Mouse (Mus musculus) myocyte (in vitro differentiated cells): ENCODE results near the gene Heatr4.
A peak's percentile ranks its signal among the peaks of the same experiment; 100 is the strongest.

Experiments used
- CEBPB ChIP-seq: IDR thresholded peaks from 2 replicates; pipeline ENCODE4 v1.6.1; 2011; ENCODE audit warnings: mild to moderate bottlenecking, moderate library complexity; ENCODE audit not compliant: poor library complexity, insufficient read depth, severe bottlenecking
- E2F4 ChIP-seq: IDR thresholded peaks from one replicate; pipeline ENCODE4 v1.6.1; 2011; ENCODE audit warnings: mild to moderate bottlenecking, control low read depth, moderate library complexity; ENCODE audit not compliant: insufficient read depth
- MAX ChIP-seq: IDR thresholded peaks from one replicate; pipeline ENCODE4 v1.6.1; 2011; ENCODE audit warnings: low read depth, mild to moderate bottlenecking, control low read depth
- MYOD1 ChIP-seq, 3 experiments: IDR thresholded peaks; one replicate each; pipeline ENCODE4 v1.6.1; 2011; ENCODE audit warnings: control low read depth in 2 of 3, low read depth in 2 of 3, mild to moderate bottlenecking in 2 of 3, moderate library complexity in 1 of 3; ENCODE audit not compliant: insufficient read length in 2 of 3, control insufficient read depth in 1 of 3
- MYOG ChIP-seq, 3 experiments: IDR thresholded peaks; one replicate each; pipeline ENCODE4 v1.6.1; 2011; ENCODE audit warnings: control low read depth in 2 of 3, low read depth in 2 of 3, mild to moderate bottlenecking in 2 of 3; ENCODE audit not compliant: insufficient read length in 2 of 3, control insufficient read depth in 1 of 3, insufficient read depth in 1 of 3
- POLR2A ChIP-seq: IDR thresholded peaks from one replicate; pipeline ENCODE4 v1.6.1; 2011; ENCODE audit warnings: low read depth, mild to moderate bottlenecking, control low read depth, moderate library complexity; ENCODE audit not compliant: insufficient read length
- POLR2AphosphoS2 ChIP-seq: IDR thresholded peaks from one replicate; pipeline ENCODE4 v1.6.1; 2011; ENCODE audit warnings: low read depth, control low read depth; ENCODE audit not compliant: insufficient read length
- REST ChIP-seq: IDR thresholded peaks from one replicate; pipeline ENCODE4 v1.6.1; 2011; ENCODE audit warnings: mild to moderate bottlenecking, control low read depth, moderate library complexity; ENCODE audit not compliant: insufficient read depth, insufficient read length
- SRF ChIP-seq: IDR thresholded peaks from one replicate; pipeline ENCODE4 v1.6.1; 2011; ENCODE audit warnings: low read depth; ENCODE audit not compliant: control insufficient read depth, insufficient read length
- TCF12 ChIP-seq: IDR thresholded peaks from one replicate; pipeline ENCODE4 v1.6.1; 2011; ENCODE audit warnings: mild to moderate bottlenecking, control low read depth; ENCODE audit not compliant: poor library complexity, insufficient read depth, severe bottlenecking
- TCF3 ChIP-seq: IDR thresholded peaks from one replicate; pipeline ENCODE4 v1.6.1; 2011; ENCODE audit warnings: low read depth, control low read depth; ENCODE audit not compliant: insufficient read length
- USF1 ChIP-seq: IDR thresholded peaks from one replicate; pipeline ENCODE4 v1.6.1; 2011; ENCODE audit warnings: low read depth, mild to moderate bottlenecking, control low read depth, moderate library complexity

DNA sequence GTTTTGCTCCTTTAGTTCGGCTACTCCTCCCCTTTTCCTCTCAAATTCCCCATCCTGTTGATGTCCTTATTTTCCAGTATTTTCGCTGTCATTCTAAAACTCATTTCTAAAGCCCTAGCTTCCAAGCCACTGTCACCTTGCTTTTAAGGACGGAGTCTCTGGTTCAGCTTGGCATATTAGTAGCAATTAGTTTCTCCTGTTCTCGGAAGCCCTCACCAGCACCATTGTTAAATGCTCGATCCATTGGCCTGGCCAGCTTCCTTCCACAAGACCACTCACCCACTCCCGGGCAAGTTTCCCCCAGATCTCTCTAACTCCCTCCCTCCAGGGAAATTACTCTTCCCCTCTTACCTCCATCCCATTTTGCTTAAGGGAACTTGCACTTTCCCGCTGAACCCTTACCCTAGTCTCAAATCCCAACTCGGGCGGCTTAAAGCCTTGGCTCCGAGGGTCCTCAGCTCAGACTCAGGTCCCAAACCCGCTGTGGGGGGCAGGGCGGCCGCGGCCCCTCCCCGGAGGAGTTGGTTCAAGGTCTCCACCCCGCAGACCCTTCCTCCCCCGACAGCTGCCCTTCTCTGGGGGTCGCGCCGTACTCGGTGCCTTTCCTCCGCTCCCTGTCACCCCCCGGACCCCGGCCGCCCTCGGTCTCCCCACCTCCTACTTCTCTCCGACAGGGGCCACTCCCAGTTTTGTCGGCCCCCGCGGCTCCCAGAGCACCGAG lies 63.8 kb downstream of the Heatr4 start:
- TF ChIP-seq POLR2A (no peak), REST (no peak), MYOD1 (IDR thresholded peaks at IDR 0.05; ENCODE audit: control insufficient read depth in 1 of 3, insufficient read length in 2 of 3, low read depth in 2 of 3) (peak in 1 of 3 experiments; percentile 2), E2F4 (no peak), MAX (no peak), USF1 (no peak), SRF (no peak), MYOG (IDR thresholded peaks at IDR 0.05; ENCODE audit: control insufficient read depth in 1 of 3, insufficient read depth in 1 of 3, insufficient read length in 2 of 3, low read depth in 2 of 3) (no peak), POLR2AphosphoS2 (no peak), TCF12 (no peak), TCF3 (no peak), CEBPB (no peak)
